Mouse (Mus musculus) layer of hippocampus, postnatal 10 days (tissue): ENCODE measurements around the gene Acvrl1. TPM values are rescaled to one million over a fixed set of nuclear protein-coding genes. Genes with fewer than 3 reads are reported as not detected.

ENCODE experiments used
- DNase-seq, 2 experiments: peaks; one replicate each; pipeline ENCODE4 v3.0.0; 2021; ENCODE audit warnings: low spot score in 2 of 2
- total RNA-seq, 2 experiments: library from RNA; stranded (reverse); gene quantifications; 2 replicates each; pipeline ENCODE4 v1.2.3; 2021

Acvrl1 gene
- total RNA-seq, 2 experiments from 2014 or later = 9.0 to 9.8 TPM

DNA sequence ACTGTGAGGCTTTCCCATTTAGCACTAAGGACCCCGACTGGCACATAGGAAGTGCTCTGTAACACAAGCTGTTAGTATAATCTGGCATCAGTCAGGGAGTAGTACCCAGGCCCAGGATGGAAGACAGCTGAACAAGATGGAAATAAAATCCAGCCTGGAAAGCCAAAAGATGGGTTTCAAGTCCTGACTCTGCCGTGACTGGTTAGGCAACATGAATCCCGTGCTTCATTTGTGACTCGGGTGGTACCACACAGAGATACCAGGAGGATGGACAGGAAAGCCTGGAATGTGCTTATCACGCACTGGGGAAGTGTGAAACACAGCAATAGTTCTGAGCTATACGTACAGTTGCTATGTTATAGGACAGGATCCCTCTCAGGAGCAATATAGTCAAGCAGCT, 12.3 kb downstream of the Acvrl1 start:
- DNase-seq = no peak

DNA sequence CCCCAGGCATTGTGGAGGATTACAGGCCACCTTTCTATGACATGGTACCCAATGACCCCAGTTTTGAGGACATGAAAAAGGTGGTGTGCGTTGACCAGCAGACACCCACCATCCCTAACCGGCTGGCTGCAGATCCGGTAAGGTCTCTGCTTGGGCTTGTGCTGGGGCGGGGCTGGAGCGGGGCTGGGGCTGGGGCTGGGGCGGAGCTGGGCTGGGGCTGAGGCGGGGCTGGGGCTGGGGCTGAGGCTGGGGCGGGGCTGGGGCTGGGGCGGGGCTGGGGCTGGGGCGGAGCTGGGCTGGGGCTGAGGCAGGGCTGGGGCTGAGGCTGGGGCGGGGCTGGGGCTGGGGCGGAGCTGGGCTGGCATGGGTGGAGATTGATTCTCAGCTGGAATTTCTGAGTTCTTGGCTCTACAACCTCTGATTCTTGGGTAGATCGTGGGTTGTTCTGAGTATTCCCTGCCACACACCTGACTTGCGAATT, 12.8 kb downstream of the Acvrl1 start:
- no peak for DNase-seq

- no peak for DNase-seq
Measured at GRCm38 (mm10) chr15:101142672-101143071, 14.3 kb downstream of the Acvrl1 start.

DNA sequence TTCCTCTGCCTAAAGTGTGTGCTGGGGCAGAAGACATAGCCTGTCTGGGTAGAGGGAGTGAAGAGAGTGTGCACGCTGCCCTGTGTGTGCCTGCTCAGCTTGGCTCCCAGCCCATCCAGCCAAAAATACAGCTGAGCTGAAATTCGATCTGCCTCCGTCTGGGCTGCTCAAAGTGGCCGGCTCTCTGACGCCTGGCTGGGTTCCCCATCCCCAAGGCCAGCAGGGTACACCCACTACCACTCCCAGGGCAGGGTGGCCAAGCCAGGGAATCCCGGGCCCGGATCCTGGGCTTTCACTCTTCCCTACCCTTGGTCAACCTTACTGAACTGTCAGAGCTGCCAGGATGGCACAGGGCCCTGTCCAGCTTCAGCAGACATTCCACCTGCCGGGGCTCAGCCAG, 15.2 kb downstream of the Acvrl1 start:
- DNase-seq = peak in 1 of 2 experiments; percentile 39

DNA sequence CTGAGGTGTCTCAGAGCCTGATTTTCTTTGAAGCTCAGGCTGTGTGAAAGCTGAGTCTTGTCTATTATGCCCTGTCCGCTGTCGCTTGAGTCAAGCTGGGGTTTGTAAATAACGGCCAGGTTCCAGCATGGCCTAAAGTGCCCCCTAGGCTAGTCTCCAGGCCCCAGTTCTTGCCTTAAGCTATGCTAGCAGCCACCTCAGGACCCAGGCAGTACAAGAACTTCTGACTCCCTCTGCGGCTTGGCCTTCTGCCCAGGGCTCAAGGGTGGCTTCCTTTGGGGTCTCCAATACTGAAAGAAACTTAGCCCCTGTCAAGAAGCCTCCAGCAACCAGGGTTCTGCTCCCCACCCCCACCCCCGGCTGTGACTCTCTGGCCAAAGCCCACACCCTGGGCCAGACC, 15.9 kb downstream of the Acvrl1 start:
- DNase-seq = no peak

GRCm38 (mm10) chr15:101144779-101145178, 16.5 kb downstream of the Acvrl1 start:
- DNase-seq = no peak

DNA sequence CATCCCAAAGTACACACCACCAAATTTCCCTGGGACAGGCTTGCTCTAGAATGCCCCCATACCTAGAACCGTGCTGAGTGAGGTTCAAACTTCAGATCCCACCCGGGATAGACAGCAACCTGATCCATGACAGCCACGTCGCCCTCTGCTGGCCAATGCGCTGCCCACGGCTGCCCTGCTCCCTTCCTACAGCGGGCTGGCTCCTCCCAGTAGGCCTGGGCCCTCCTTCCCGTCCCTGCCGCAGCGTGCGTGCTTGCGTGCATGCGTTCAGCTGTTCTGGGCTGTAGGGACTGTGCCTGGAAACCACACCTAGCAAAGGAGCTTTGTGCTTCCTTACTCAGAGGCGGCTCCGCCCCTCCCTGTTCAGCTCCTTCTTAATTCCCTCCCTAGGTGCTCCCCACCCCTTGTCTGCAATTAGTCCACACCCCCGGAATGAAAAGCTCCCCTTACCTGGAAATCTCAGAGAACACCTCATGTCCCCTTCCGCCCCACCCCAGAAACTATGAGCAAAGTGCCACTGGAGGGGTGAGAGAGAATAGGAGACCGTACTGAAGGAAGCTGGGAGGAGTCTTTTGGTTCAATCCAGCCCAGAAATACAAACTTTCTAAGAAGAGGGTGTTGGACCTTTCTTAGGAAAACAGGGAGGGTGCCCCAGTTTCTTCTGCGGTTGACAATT, 17.2 kb downstream of the Acvrl1 start:
- DNase-seq = peak; percentile 95

- DNase-seq = no peak
Measured at GRCm38 (mm10) chr15:101146100-101146965, 18.0 kb downstream of the Acvrl1 start.

GRCm38 (mm10) chr15:101147115-101147909, 19.0 kb downstream of the Acvrl1 start:
- DNase-seq = no peak

DNA sequence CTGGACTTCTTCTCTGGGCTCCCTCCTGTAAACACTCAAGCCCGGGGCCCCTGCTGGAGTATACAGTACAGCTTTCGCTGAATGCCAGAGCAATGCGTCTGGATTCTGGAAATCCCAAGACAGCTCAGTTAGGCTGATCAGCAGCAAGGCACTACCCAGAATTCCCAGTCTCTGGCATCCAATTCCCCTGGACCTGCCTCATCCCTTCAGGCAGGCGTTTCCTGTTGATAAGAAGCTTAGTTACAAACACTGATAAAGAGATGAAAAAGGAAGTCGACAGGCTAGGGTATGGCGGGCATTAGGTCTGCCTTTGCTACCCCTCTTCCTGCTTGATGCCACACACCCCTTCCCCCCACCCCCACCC, 19.6 kb downstream of the Acvrl1 start:
- DNase-seq = no peak

- no peak for DNase-seq
Measured at GRCm38 (mm10) chr15:101148604-101149003, 20.3 kb downstream of the Acvrl1 start.

DNA sequence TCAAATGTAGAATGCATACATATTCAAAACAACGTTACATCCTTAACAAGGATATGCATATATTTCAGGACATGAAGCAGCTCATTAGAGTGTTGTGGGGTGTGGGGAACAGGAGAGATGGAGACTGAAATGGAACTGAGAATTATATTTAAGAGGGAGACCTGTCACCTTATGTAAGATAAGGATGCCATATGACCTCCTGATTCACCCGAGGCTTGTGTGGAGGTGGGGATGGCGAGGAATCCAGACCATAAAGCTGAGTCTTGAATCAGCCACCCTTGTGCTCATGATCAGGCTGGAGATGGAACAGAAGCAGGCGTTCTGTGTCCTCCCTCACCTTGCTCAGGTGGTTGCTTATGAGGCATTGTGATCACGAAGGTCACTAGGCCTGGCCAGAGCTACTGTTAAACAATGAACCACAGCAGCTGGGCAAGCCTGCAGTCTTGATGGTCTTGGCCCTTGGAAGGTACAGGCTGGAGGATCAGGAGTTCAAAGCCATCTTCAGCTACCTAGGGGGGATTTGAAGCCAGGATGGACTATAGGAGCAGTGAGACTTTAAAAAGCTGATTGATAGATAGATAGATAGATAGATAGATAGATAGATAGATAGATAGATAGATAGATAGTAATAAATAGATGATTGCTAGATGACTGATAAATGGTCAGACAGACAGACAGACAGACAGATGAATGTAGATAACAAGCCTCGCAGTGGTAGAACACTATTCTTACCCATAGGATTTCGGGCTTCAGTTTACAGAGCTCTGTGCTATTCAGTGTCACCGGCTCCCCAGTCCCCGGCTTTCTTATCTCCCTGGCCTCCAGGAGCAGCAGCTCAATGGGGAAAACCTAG, 23.3 kb downstream of the Acvrl1 start:
- no peak for DNase-seq

GRCm38 (mm10) chr15:101154700-101155616, 26.6 kb downstream of the Acvrl1 start:
- no peak for DNase-seq

GRCm38 (mm10) chr15:101160128-101160527, 31.8 kb downstream of the Acvrl1 start:
- DNase-seq = no peak

DNA sequence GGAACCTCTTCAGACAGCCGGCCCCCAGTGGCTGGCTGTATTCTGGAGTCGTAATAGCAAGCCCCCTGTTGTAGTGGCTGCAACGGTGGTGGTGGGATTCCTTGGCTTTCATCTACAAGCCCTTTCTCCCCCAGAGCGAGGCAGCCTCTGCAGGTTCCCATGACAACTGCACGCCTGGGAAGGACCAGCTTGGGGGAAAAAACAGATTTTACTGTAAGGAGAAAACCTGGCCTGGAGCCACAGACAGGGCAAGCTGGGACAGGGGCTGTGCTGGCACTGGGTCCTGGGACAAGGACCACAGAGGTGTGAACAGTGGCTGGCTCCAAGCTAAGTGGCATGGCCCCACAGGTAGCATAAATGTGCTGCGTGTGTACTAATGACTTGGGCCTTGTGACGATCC, 32.3 kb downstream of the Acvrl1 start:
- peak; percentile 66 to 71 for DNase-seq

GRCm38 (mm10) chr15:101161534-101161933, 33.2 kb downstream of the Acvrl1 start:
- no peak for DNase-seq

- DNase-seq = no peak
Measured at GRCm38 (mm10) chr15:101163056-101163458, 34.7 kb downstream of the Acvrl1 start.

DNA sequence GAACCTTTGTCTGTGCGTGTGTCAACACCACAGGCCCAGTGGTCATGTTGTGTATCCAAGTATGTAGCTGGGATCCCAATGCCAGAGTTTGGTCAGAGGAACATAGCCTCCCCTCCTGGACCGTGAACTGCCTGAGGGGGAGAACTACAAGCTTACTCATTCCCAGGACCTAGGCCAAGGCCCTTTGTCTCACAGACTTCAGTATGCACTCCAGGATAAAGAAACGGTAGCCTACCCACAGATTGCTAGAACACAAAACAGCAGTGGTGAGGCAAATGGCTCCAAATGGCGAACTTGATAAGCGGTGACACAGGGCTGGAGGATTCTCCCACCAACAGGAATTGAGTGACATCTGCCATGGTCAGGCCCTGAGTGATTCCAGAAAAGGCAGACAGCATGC, 35.5 kb downstream of the Acvrl1 start:
- DNase-seq = no peak

- no peak for DNase-seq
Measured at GRCm38 (mm10) chr15:101164291-101164690, 36.0 kb downstream of the Acvrl1 start.
